Mouse (Mus musculus) forebrain, embryonic 12.5 days (tissue): Measurements from ENCODE around the gene Dmgdh. TPM values are rescaled to one million over a fixed set of nuclear protein-coding genes. Genes with fewer than 3 reads are reported as not detected.

Experiments used
- ATAC-seq: fragments of 200-750 bp; cut with Nextera tagmentation; 2 replicates; pipeline ENCODE4 v1.8.0; 2017; ENCODE audit warnings: moderate TSS enrichment; ENCODE audit not compliant: low FRiP score
- H3K27ac ChIP-seq: fragments of 300-500 bp; sonication (generic); 2 replicates; pipeline ENCODE4 v1.5.1; 2016; ENCODE audit warnings: mild to moderate bottlenecking
- H3K27me3 ChIP-seq: fragments of 300-500 bp; sonication (generic); 2 replicates; pipeline ENCODE4 v1.6.1; 2016; ENCODE audit warnings: mild to moderate bottlenecking
- H3K36me3 ChIP-seq: fragments of 300-500 bp; sonication (generic); replicated peaks from 2 replicates; pipeline ENCODE4 v1.6.1; 2016; ENCODE audit warnings: mild to moderate bottlenecking
- H3K4me1 ChIP-seq: fragments of 300-500 bp; sonication (generic); 2 replicates; pipeline ENCODE4 v1.6.1; 2016
- H3K4me2 ChIP-seq: fragments of 300-500 bp; sonication (generic); 2 replicates; pipeline ENCODE4 v1.6.1; 2016; ENCODE audit warnings: mild to moderate bottlenecking, moderate library complexity
- H3K4me3 ChIP-seq: fragments of 300-500 bp; sonication (generic); replicated peaks from 2 replicates; pipeline ENCODE4 v1.5.1; 2016; ENCODE audit warnings: mild to moderate bottlenecking
- H3K9ac ChIP-seq: fragments of 300-500 bp; sonication (generic); 2 replicates; pipeline ENCODE4 v1.6.1; 2016; ENCODE audit warnings: mild to moderate bottlenecking
- H3K9me3 ChIP-seq: fragments of 300-500 bp; sonication (generic); 2 replicates; pipeline ENCODE4 v1.6.1; 2016
- WGBS: fragments of 180-500 bp; shearing (Covaris S2); methylation state at CpG from one replicate; pipeline ENCODE4 v1.1.7; 2016; 5-methylcytosine and 5-hydroxymethylcytosine counted together
- polyA plus RNA-seq: library from polyadenylated mRNA; unstranded; fragments of >200 nt; fragmentation: Nextera tagmentation; extraction: Ambion mirVana; gene quantifications from 2 replicates; pipeline ENCODE4 v1.2.1, GENCODE M21; 2016

The Dmgdh gene
- polyA plus RNA-seq, 1 experiment from 2014 or later: 0.08 TPM

GRCm38 (mm10) chr13:93673296-93673695, 937 bp upstream of the Dmgdh start:
- no peak overlapping the region for H3K27ac ChIP-seq
- no peaks in the 10 kb centered on the region for H3K9me3 ChIP-seq
- ATAC-seq: no peak
- H3K36me3 ChIP-seq: no peaks in the 10 kb centered on the region
- H3K4me2 ChIP-seq: no peak overlapping the region
- WGBS: 73% methylated on average over 2 of the region's 2 CpGs
- no peak overlapping the region for H3K9ac ChIP-seq
- H3K4me1 ChIP-seq: no peaks in the 10 kb centered on the region
- no peak overlapping the region for H3K4me3 ChIP-seq
- peaks cover 14% of the 10 kb centered on the region for H3K27me3 ChIP-seq

- Histone ChIP-seq H3K9ac (no peak overlapping the region), H3K27me3 (peaks cover 14% of the 10 kb centered on the region), H3K4me3 (no peak overlapping the region), H3K4me1 (no peaks in the 10 kb centered on the region), H3K27ac (no peak overlapping the region), H3K4me2 (no peak overlapping the region), H3K9me3 (no peaks in the 10 kb centered on the region), H3K36me3 (no peaks in the 10 kb centered on the region)
- 81% methylated on average over 9 of the region's 9 CpGs for WGBS
- ATAC-seq: no peak
Measured at GRCm38 (mm10) chr13:93676864-93677263, 2.6 kb downstream of the Dmgdh start.

GRCm38 (mm10) chr13:93683336-93683735, 9.1 kb downstream of the Dmgdh start:
- H3K4me2 ChIP-seq: no peak overlapping the region
- no peak overlapping the region for H3K4me3 ChIP-seq
- no peak overlapping the region for H3K27ac ChIP-seq
- no peaks in the 10 kb centered on the region; the same call in 1 of the 2 replicates for H3K4me1 ChIP-seq
- H3K27me3 ChIP-seq: no peaks in the 10 kb centered on the region
- ATAC-seq: no peak
- no peaks in the 10 kb centered on the region for H3K36me3 ChIP-seq
- H3K9me3 ChIP-seq: no peaks in the 10 kb centered on the region
- no peak overlapping the region for H3K9ac ChIP-seq

GRCm38 (mm10) chr13:93685226-93685625, 11.0 kb downstream of the Dmgdh start:
- no peaks in the 10 kb centered on the region; the same call in 1 of the 2 replicates for H3K4me1 ChIP-seq
- no peak overlapping the region for H3K27ac ChIP-seq
- 70% methylated on average over 4 of the region's 4 CpGs for WGBS
- H3K36me3 ChIP-seq: no peaks in the 10 kb centered on the region
- no peak overlapping the region for H3K4me2 ChIP-seq
- H3K9me3 ChIP-seq: no peaks in the 10 kb centered on the region
- no peak overlapping the region for H3K4me3 ChIP-seq
- no peak for ATAC-seq
- H3K9ac ChIP-seq: no peak overlapping the region
- no peaks in the 10 kb centered on the region for H3K27me3 ChIP-seq

GRCm38 (mm10) chr13:93687321-93687720, 13.1 kb downstream of the Dmgdh start:
- Histone ChIP-seq H3K4me1 (no peaks in the 10 kb centered on the region; the same call in 1 of the 2 replicates), H3K36me3 (no peaks in the 10 kb centered on the region), H3K27ac (no peak overlapping the region), H3K4me3 (no peak overlapping the region), H3K9me3 (no peaks in the 10 kb centered on the region), H3K27me3 (no peaks in the 10 kb centered on the region), H3K9ac (no peak overlapping the region), H3K4me2 (no peak overlapping the region)
- WGBS: 11% methylated on average over 4 of the region's 5 CpGs
- no peak for ATAC-seq

- no peak overlapping the region for H3K9ac ChIP-seq
- no peaks in the 10 kb centered on the region; the same call in 1 of the 2 replicates for H3K4me1 ChIP-seq
- H3K9me3 ChIP-seq: no peaks in the 10 kb centered on the region
- no peak for ATAC-seq
- no peaks in the 10 kb centered on the region for H3K36me3 ChIP-seq
- no peak overlapping the region for H3K4me2 ChIP-seq
- no peak overlapping the region for H3K27ac ChIP-seq
- WGBS: 92% methylated on average over 3 of the region's 3 CpGs
- no peaks in the 10 kb centered on the region for H3K27me3 ChIP-seq
- H3K4me3 ChIP-seq: no peak overlapping the region
Measured at GRCm38 (mm10) chr13:93689566-93689965, 15.3 kb downstream of the Dmgdh start.

GRCm38 (mm10) chr13:93690821-93691220, 16.6 kb downstream of the Dmgdh start:
- Histone ChIP-seq H3K36me3 (no peaks in the 10 kb centered on the region), H3K4me3 (no peak overlapping the region), H3K27ac (no peak overlapping the region), H3K9me3 (no peaks in the 10 kb centered on the region), H3K27me3 (no peaks in the 10 kb centered on the region), H3K4me1 (no peaks in the 10 kb centered on the region; the same call in 1 of the 2 replicates), H3K9ac (no peak overlapping the region), H3K4me2 (no peak overlapping the region)
- no peak for ATAC-seq
- 79% methylated on average over 1 of the region's 1 CpGs for WGBS

GRCm38 (mm10) chr13:93698866-93699265, 24.6 kb downstream of the Dmgdh start:
- Histone ChIP-seq H3K9ac (no peak overlapping the region), H3K4me2 (no peak overlapping the region), H3K9me3 (no peaks in the 10 kb centered on the region), H3K36me3 (no peaks in the 10 kb centered on the region), H3K4me3 (no peak overlapping the region), H3K27me3 (no peaks in the 10 kb centered on the region), H3K4me1 (no peaks in the 10 kb centered on the region), H3K27ac (no peak overlapping the region)
- WGBS: 84% methylated on average over 6 of the region's 6 CpGs
- no peak for ATAC-seq

GRCm38 (mm10) chr13:93705697-93706096, 31.5 kb downstream of the Dmgdh start:
- H3K36me3 ChIP-seq: no peaks in the 10 kb centered on the region
- H3K4me2 ChIP-seq: no peak overlapping the region
- no peaks in the 10 kb centered on the region for H3K9me3 ChIP-seq
- no peak overlapping the region for H3K9ac ChIP-seq
- H3K4me1 ChIP-seq: no peaks in the 10 kb centered on the region; the same call in 1 of the 2 replicates
- ATAC-seq: no peak
- no peak overlapping the region for H3K27ac ChIP-seq
- 78% methylated on average over 4 of the region's 4 CpGs for WGBS
- H3K27me3 ChIP-seq: no peaks in the 10 kb centered on the region
- no peak overlapping the region for H3K4me3 ChIP-seq

- no peaks in the 10 kb centered on the region for H3K9me3 ChIP-seq
- no peak overlapping the region for H3K4me2 ChIP-seq
- no peaks in the 10 kb centered on the region for H3K27me3 ChIP-seq
- no peak overlapping the region for H3K9ac ChIP-seq
- H3K4me3 ChIP-seq: no peak overlapping the region
- H3K36me3 ChIP-seq: no peaks in the 10 kb centered on the region
- WGBS: 91% methylated on average over 4 of the region's 4 CpGs
- no peaks in the 10 kb centered on the region; the same call in 1 of the 2 replicates for H3K4me1 ChIP-seq
- no peak overlapping the region for H3K27ac ChIP-seq
- no peak for ATAC-seq
Measured at GRCm38 (mm10) chr13:93707271-93707670, 33.0 kb downstream of the Dmgdh start.

GRCm38 (mm10) chr13:93710325-93710724, 36.1 kb downstream of the Dmgdh start:
- Histone ChIP-seq H3K4me2 (no peak overlapping the region), H3K4me1 (no peaks in the 10 kb centered on the region; the same call in 1 of the 2 replicates), H3K27ac (no peak overlapping the region), H3K9me3 (no peaks in the 10 kb centered on the region), H3K27me3 (no peaks in the 10 kb centered on the region), H3K9ac (no peak overlapping the region), H3K36me3 (no peaks in the 10 kb centered on the region), H3K4me3 (no peak overlapping the region)
- WGBS: 93% methylated on average over 4 of the region's 4 CpGs
- ATAC-seq: no peak

GRCm38 (mm10) chr13:93711226-93711625, 37.0 kb downstream of the Dmgdh start:
- Histone ChIP-seq H3K27me3 (no peaks in the 10 kb centered on the region), H3K4me2 (no peak overlapping the region), H3K9me3 (no peaks in the 10 kb centered on the region), H3K36me3 (no peaks in the 10 kb centered on the region), H3K4me3 (no peak overlapping the region), H3K9ac (no peak overlapping the region), H3K27ac (no peak overlapping the region), H3K4me1 (no peaks in the 10 kb centered on the region)
- no peak for ATAC-seq
- 95% methylated on average over 4 of the region's 4 CpGs for WGBS

- ATAC-seq: no peak
- 92% methylated on average over 4 of the region's 4 CpGs for WGBS
- Histone ChIP-seq H3K4me3 (no peak overlapping the region), H3K27me3 (no peaks in the 10 kb centered on the region), H3K9ac (no peak overlapping the region), H3K36me3 (no peaks in the 10 kb centered on the region), H3K9me3 (no peaks in the 10 kb centered on the region), H3K4me1 (no peaks in the 10 kb centered on the region; the same call in 1 of the 2 replicates), H3K4me2 (no peak overlapping the region), H3K27ac (no peak overlapping the region)
Measured at GRCm38 (mm10) chr13:93712362-93712761, 38.1 kb downstream of the Dmgdh start.
